Mouse (Mus musculus): ENCODE results near the gene Ugt2b34. TPM values are rescaled to one million over a fixed set of nuclear protein-coding genes. Genes with fewer than 3 reads are reported as not detected.

Ugt2b34 gene
- not detected for polyA plus RNA-seq (2015; fragmentation: Illumina TruSeq; extraction: RNeasy Lipid Tissue Mini Kit (QIAGEN cat#74804); ENCODE audit: insufficient read depth, low replicate concordance)

DNA sequence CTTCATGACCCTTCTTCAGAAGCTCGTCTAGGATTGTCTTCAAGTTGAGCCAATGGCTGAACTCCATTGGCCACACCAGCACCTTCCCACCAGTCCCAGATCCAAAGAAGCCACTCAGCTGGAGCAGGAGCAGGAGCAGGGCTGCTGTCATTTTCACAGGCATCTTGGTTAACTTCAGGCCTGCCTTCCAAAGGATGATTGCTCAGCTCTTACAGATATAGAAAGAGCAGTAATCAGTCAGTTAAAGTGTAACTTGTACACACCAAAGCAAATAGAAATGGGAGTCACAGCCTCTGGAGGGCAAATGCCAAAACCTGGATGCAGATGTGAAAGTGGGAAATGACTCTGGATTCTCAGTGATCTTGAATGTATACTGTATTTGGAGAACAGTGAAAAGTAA lies at the start of gene Ugt2b34:
Gene Ugt2b34, minus strand, starts transcription at position 180 of the 400 bp plus-strand sequence.

DNA sequence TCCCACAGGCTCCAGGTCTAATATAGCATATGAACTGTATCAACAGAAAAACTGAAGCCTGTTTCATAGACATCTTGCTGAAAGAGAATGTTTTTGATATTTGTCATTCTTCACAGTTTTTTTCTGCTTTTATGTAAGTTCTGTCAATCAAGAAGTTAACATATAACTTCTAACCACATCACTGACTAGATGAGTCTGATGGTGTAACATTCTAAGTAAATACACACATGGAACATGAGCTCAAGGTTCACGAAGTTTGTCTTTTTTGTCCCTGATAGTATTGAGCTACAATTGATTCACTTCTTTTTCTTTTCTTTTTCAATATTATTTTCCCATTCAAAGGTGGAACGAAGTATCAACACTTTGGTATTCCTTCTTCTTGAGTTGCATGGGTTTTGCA lies 19.7 kb upstream of the Ugt2b34 start, which contains the start of gene Ugt2b1:
Gene Ugt2b1, minus strand, starts transcription at position 105 of the 400 bp plus-strand sequence.

Other genes with a start within 250 kb of the Ugt2b34 start
- gene Tmprss11b, start 230.6 kb downstream of the Ugt2b34 start, polyA plus RNA-seq (2015; fragmentation: Illumina TruSeq; extraction: RNeasy Lipid Tissue Mini Kit (QIAGEN cat#74804); ENCODE audit: insufficient read depth, low replicate concordance): not detected
- gene Tmprss11e, start 161.1 kb downstream of the Ugt2b34 start, polyA plus RNA-seq (2015; fragmentation: Illumina TruSeq; extraction: RNeasy Lipid Tissue Mini Kit (QIAGEN cat#74804); ENCODE audit: insufficient read depth, low replicate concordance): not detected
- gene Ythdc1, start 102.7 kb downstream of the Ugt2b34 start, polyA plus RNA-seq (2015; fragmentation: Illumina TruSeq; extraction: RNeasy Lipid Tissue Mini Kit (QIAGEN cat#74804); ENCODE audit: insufficient read depth, low replicate concordance): 206 TPM
- not detected for gene Ugt2b1, start 19.6 kb upstream of the Ugt2b34 start, polyA plus RNA-seq (2015; fragmentation: Illumina TruSeq; extraction: RNeasy Lipid Tissue Mini Kit (QIAGEN cat#74804); ENCODE audit: insufficient read depth, low replicate concordance)
- gene Ugt2b35, start 93.9 kb upstream of the Ugt2b34 start, polyA plus RNA-seq (2015; fragmentation: Illumina TruSeq; extraction: RNeasy Lipid Tissue Mini Kit (QIAGEN cat#74804); ENCODE audit: insufficient read depth, low replicate concordance): not detected
- gene Ugt2b36, start 185.6 kb upstream of the Ugt2b34 start, polyA plus RNA-seq (2015; fragmentation: Illumina TruSeq; extraction: RNeasy Lipid Tissue Mini Kit (QIAGEN cat#74804); ENCODE audit: insufficient read depth, low replicate concordance): not detected
- gene Ugt2b5, start 233.4 kb upstream of the Ugt2b34 start, polyA plus RNA-seq (2015; fragmentation: Illumina TruSeq; extraction: RNeasy Lipid Tissue Mini Kit (QIAGEN cat#74804); ENCODE audit: insufficient read depth, low replicate concordance): not detected